Mouse (Mus musculus) small intestine, adult 2 months (tissue): ENCODE results near the gene Lamp5.

Source experiments
- CTCF ChIP-seq: fragments of 200-500 bp; IDR thresholded peaks from 2 replicates; pipeline ENCODE4 v1.5.1; 2012; ENCODE audit warnings: low read depth, mild to moderate bottlenecking, control low read depth, inconsistent platforms, low read length, moderate library complexity, mixed read lengths; ENCODE audit not compliant: insufficient replicate concordance, insufficient read length; ENCODE audit errors: extremely low read depth
- POLR2A ChIP-seq: fragments of 200-500 bp; IDR thresholded peaks from 2 replicates; pipeline ENCODE4 v1.6.1; 2012; ENCODE audit warnings: low read depth, mild to moderate bottlenecking, control low read depth, inconsistent platforms, low read length, moderate library complexity

DNA sequence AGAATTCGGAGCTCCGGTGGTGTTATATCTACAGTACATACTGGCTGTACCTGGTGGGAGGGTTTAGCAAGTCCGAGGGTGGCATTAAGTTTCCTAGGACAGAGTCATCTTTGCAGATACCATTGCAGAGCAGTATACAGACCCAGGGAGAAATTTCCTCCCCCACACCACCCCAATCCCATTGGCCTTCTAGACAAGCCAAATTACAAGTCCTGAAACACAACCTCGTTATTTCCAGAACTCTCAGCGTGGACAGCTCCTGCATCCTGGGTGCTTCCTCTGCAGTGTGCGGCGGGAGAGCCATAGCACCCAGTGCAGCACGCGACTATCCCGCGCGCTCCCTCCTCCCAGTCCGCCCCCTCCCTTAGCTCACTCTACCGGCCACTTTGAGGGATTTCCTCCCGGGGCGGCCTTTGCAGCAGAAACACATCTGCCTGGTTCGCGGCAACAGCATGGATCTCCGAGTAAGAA is 5.9 kb downstream of the Lamp5 start:
- TF ChIP-seq CTCF = no peak
- TF ChIP-seq POLR2A = no peak
